Mouse (Mus musculus): Measurements from ENCODE around the gene Frmpd4.

Frmpd4 gene

GRCm38 (mm10) chrX:167719092-167719491 is 857.9 kb downstream of the Frmpd4 start:
- Histone ChIP-seq H3K36me3 (ENCODE audit: insufficient read depth, low read length) (no peaks in the 10 kb centered on the region), H3K4me1 (replicated peaks; ENCODE audit: low read depth, low read length) (no peaks in the 10 kb centered on the region), H3K9me3 (ENCODE audit: low read length) (no peaks in the 10 kb centered on the region), H3K27me3 (ENCODE audit: insufficient read depth, low read length) (no peaks in the 10 kb centered on the region), H3K4me3 (replicated peaks; ENCODE audit: low read length) (no peak overlapping the region)
- no peak for TF ChIP-seq POU5F1 (IDR thresholded peaks at IDR 0.05; ENCODE audit: borderline replicate concordance, low read length)
- TF ChIP-seq CTCF (conservative IDR thresholded peaks at IDR 0.05; ENCODE audit: low read length), result no peak
- no peak for TF ChIP-seq NANOG (IDR thresholded peaks at IDR 0.05; ENCODE audit: borderline replicate concordance, low read length)

GRCm38 (mm10) chrX:167654806-167655495 is 922.1 kb downstream of the Frmpd4 start:
- Histone ChIP-seq H3K4me3 (replicated peaks; ENCODE audit: low read length) (no peak overlapping the region), H3K4me1 (replicated peaks; ENCODE audit: low read depth, low read length) (no peaks in the 10 kb centered on the region), H3K27me3 (ENCODE audit: insufficient read depth, low read length) (no peaks in the 10 kb centered on the region), H3K36me3 (ENCODE audit: insufficient read depth, low read length) (no peaks in the 10 kb centered on the region), H3K9me3 (ENCODE audit: low read length) (no peaks in the 10 kb centered on the region)
- TF ChIP-seq NANOG (IDR thresholded peaks at IDR 0.05; ENCODE audit: borderline replicate concordance, low read length) (no peak; the same call in 1 of the 2 replicates), POU5F1 (IDR thresholded peaks at IDR 0.05; ENCODE audit: borderline replicate concordance, low read length) (no peak), CTCF (conservative IDR thresholded peaks at IDR 0.05; ENCODE audit: low read length) (no peak)

- TF ChIP-seq POU5F1 (IDR thresholded peaks at IDR 0.05; ENCODE audit: borderline replicate concordance, low read length), result no peak
- H3K36me3 ChIP-seq (ENCODE audit: insufficient read depth, low read length), result no peaks in the 10 kb centered on the region
- no peaks in the 10 kb centered on the region for H3K9me3 ChIP-seq (ENCODE audit: low read length)
- H3K27me3 ChIP-seq (ENCODE audit: insufficient read depth, low read length), result no peaks in the 10 kb centered on the region
- no peak overlapping the region for H3K4me3 ChIP-seq (replicated peaks; ENCODE audit: low read length)
- H3K4me1 ChIP-seq (replicated peaks; ENCODE audit: low read depth, low read length), result no peaks in the 10 kb centered on the region
These were observed 922.8 kb downstream of the Frmpd4 start for GRCm38 (mm10) chrX:167654249-167654648.

GRCm38 (mm10) chrX:167597639-167598217 is 979.3 kb downstream of the Frmpd4 start:
- TF ChIP-seq CTCF (conservative IDR thresholded peaks at IDR 0.05; ENCODE audit: low read length), result no peak
- no peak for TF ChIP-seq NANOG (IDR thresholded peaks at IDR 0.05; ENCODE audit: borderline replicate concordance, low read length)
- no peak for TF ChIP-seq POU5F1 (IDR thresholded peaks at IDR 0.05; ENCODE audit: borderline replicate concordance, low read length)

GRCm38 (mm10) chrX:167552827-167553226 is 1024.2 kb downstream of the Frmpd4 start:
- no peak overlapping the region for H3K4me3 ChIP-seq (replicated peaks; ENCODE audit: low read length)
- H3K9me3 ChIP-seq (ENCODE audit: low read length), result no peaks in the 10 kb centered on the region
- TF ChIP-seq POU5F1 (IDR thresholded peaks at IDR 0.05; ENCODE audit: borderline replicate concordance, low read length), result no peak
- TF ChIP-seq NANOG (IDR thresholded peaks at IDR 0.05; ENCODE audit: borderline replicate concordance, low read length), result no peak
- TF ChIP-seq CTCF (conservative IDR thresholded peaks at IDR 0.05; ENCODE audit: low read length), result no peak
- H3K27me3 ChIP-seq (ENCODE audit: insufficient read depth, low read length), result no peaks in the 10 kb centered on the region
- no peaks in the 10 kb centered on the region for H3K36me3 ChIP-seq (ENCODE audit: insufficient read depth, low read length)
- H3K4me1 ChIP-seq (replicated peaks; ENCODE audit: low read depth, low read length), result no peaks in the 10 kb centered on the region

More at GRCm38 (mm10) chrX:167597639-167598217, 979.3 kb downstream of the Frmpd4 start:
- Histone ChIP-seq H3K9me3 (ENCODE audit: low read length) (no peaks in the 10 kb centered on the region), H3K4me3 (replicated peaks; ENCODE audit: low read length) (no peak overlapping the region), H3K4me1 (replicated peaks; ENCODE audit: low read depth, low read length) (no peaks in the 10 kb centered on the region), H3K27me3 (ENCODE audit: insufficient read depth, low read length) (no peaks in the 10 kb centered on the region), H3K36me3 (ENCODE audit: insufficient read depth, low read length) (no peaks in the 10 kb centered on the region)

GRCm38 (mm10) chrX:167523151-167523550 is 1053.9 kb downstream of the Frmpd4 start:
- Histone ChIP-seq H3K27me3 (ENCODE audit: insufficient read depth, low read length) (no peaks in the 10 kb centered on the region), H3K4me3 (replicated peaks; ENCODE audit: low read length) (no peak overlapping the region), H3K36me3 (ENCODE audit: insufficient read depth, low read length) (no peaks in the 10 kb centered on the region), H3K4me1 (replicated peaks; ENCODE audit: low read depth, low read length) (no peaks in the 10 kb centered on the region), H3K9me3 (ENCODE audit: low read length) (no peaks in the 10 kb centered on the region)
- TF ChIP-seq POU5F1 (IDR thresholded peaks at IDR 0.05; ENCODE audit: borderline replicate concordance, low read length) (no peak), NANOG (IDR thresholded peaks at IDR 0.05; ENCODE audit: borderline replicate concordance, low read length) (no peak)

- TF ChIP-seq CTCF (conservative IDR thresholded peaks at IDR 0.05; ENCODE audit: low read length) (no peak), NANOG (IDR thresholded peaks at IDR 0.05; ENCODE audit: borderline replicate concordance, low read length) (no peak), POU5F1 (IDR thresholded peaks at IDR 0.05; ENCODE audit: borderline replicate concordance, low read length) (no peak)
These were observed 1054.5 kb downstream of the Frmpd4 start for GRCm38 (mm10) chrX:167522528-167522927.

GRCm38 (mm10) chrX:167518440-167518839 is 1058.6 kb downstream of the Frmpd4 start:
- Histone ChIP-seq H3K4me1 (replicated peaks; ENCODE audit: low read depth, low read length) (no peaks in the 10 kb centered on the region), H3K36me3 (ENCODE audit: insufficient read depth, low read length) (no peaks in the 10 kb centered on the region), H3K9me3 (ENCODE audit: low read length) (no peaks in the 10 kb centered on the region), H3K4me3 (replicated peaks; ENCODE audit: low read length) (no peak overlapping the region), H3K27me3 (ENCODE audit: insufficient read depth, low read length) (no peaks in the 10 kb centered on the region)
- no peak for TF ChIP-seq POU5F1 (IDR thresholded peaks at IDR 0.05; ENCODE audit: borderline replicate concordance, low read length)
- no peak for TF ChIP-seq CTCF (conservative IDR thresholded peaks at IDR 0.05; ENCODE audit: low read length)
- TF ChIP-seq NANOG (IDR thresholded peaks at IDR 0.05; ENCODE audit: borderline replicate concordance, low read length), result no peak

More at GRCm38 (mm10) chrX:167522528-167522927, 1054.5 kb downstream of the Frmpd4 start:
- H3K36me3 ChIP-seq (ENCODE audit: insufficient read depth, low read length), result no peaks in the 10 kb centered on the region
- no peaks in the 10 kb centered on the region for H3K4me1 ChIP-seq (replicated peaks; ENCODE audit: low read depth, low read length)
- H3K27me3 ChIP-seq (ENCODE audit: insufficient read depth, low read length), result no peaks in the 10 kb centered on the region
- H3K4me3 ChIP-seq (replicated peaks; ENCODE audit: low read length), result no peak overlapping the region
- H3K9me3 ChIP-seq (ENCODE audit: low read length), result no peaks in the 10 kb centered on the region
